Mouse (Mus musculus) hindbrain, postnatal 0 days (tissue): ENCODE data around the gene Hoxb1. TPM values are rescaled to one million over a fixed set of nuclear protein-coding genes. Genes with fewer than 3 reads are reported as not detected.
A peak's percentile ranks its signal among the peaks of the same experiment; 100 is the strongest.

Experiments
- ATAC-seq: fragments of 200-750 bp; cut with Nextera tagmentation; 2 replicates; pipeline ENCODE4 v1.8.0; 2017; ENCODE audit warnings: mild to moderate bottlenecking, moderate TSS enrichment, moderate library complexity
- DNase-seq: peaks from one replicate; pipeline ENCODE4 v3.0.0-alpha.2; 2015; ENCODE audit warnings: low spot score
- H3K27ac ChIP-seq: fragments of 300-500 bp; sonication (generic); 2 replicates; pipeline ENCODE4 v1.5.1; 2014; ENCODE audit warnings: mild to moderate bottlenecking
- H3K27me3 ChIP-seq: fragments of 300-500 bp; sonication (generic); 2 replicates; pipeline ENCODE4 v1.6.1; 2014; ENCODE audit warnings: low read length, mixed read lengths; ENCODE audit not compliant: insufficient read depth
- H3K36me3 ChIP-seq: fragments of 300-500 bp; sonication (generic); 2 replicates; pipeline ENCODE4 v1.6.1; 2014; ENCODE audit warnings: low read length, mixed read lengths; ENCODE audit not compliant: insufficient read depth
- H3K4me1 ChIP-seq: fragments of 300-500 bp; sonication (generic); 2 replicates; pipeline ENCODE4 v1.6.1; 2014; ENCODE audit warnings: antibody characterized with exemption, low read length, mixed read lengths; ENCODE audit not compliant: insufficient read depth
- H3K4me2 ChIP-seq: fragments of 300-500 bp; sonication (generic); 2 replicates; pipeline ENCODE4 v1.6.1; 2014; ENCODE audit warnings: low read depth, mild to moderate bottlenecking, low read length, moderate library complexity, mixed read lengths
- H3K4me3 ChIP-seq: fragments of 300-500 bp; sonication (generic); 2 replicates; pipeline ENCODE4 v1.5.1; 2014; ENCODE audit warnings: low read length
- H3K9ac ChIP-seq: fragments of 300-500 bp; sonication (generic); replicated peaks from 2 replicates; pipeline ENCODE4 v1.6.1; 2014; ENCODE audit warnings: mild to moderate bottlenecking, low read length, moderate library complexity, mixed read lengths
- H3K9me3 ChIP-seq: fragments of 300-500 bp; sonication (generic); 2 replicates; pipeline ENCODE4 v1.6.1; 2016; ENCODE audit warnings: low read length, mixed read lengths
- CTCF ChIP-seq: IDR thresholded peaks from 2 replicates; pipeline ENCODE4 v1.5.1; 2016; ENCODE audit warnings: antibody characterized with exemption, control low read depth, low read depth
- WGBS: fragments of 180-500 bp; shearing (Covaris S2); extraction: QIAGEN DNeasy Blood & Tissue Kit; methylation state at CpG from one replicate; pipeline ENCODE4 v1.1.7; 2014; 5-methylcytosine and 5-hydroxymethylcytosine counted together
- polyA plus RNA-seq: library from polyadenylated mRNA; unstranded; fragments of >200 nt; fragmentation: Nextera tagmentation; extraction: Ambion mirVana; gene quantifications from 2 replicates; pipeline ENCODE4 v1.2.1, GENCODE M21; 2015
- total RNA-seq: library from RNA; depleted of rRNA; stranded (reverse); fragments of >200 nt; gene quantifications from 2 replicates; pipeline ENCODE4 v1.2.3, GENCODE M21; 2014

Gene Hoxb1
- total and polyA plus RNA-seq, 2 experiments from 2014 or later, result 0.21 to 0.24 TPM

GRCm38 (mm10) chr11:96345220-96345892, 20.2 kb upstream of the Hoxb1 start:
- peak overlapping the region; percentile 89 for H3K27ac ChIP-seq
- H3K9me3 ChIP-seq, result no peaks in the 10 kb centered on the region
- WGBS, result 2% methylated on average over 34 of the region's 56 CpGs
- DNase-seq (peak; percentile 46), ATAC-seq (no peak)
- peak overlapping the region; percentile 31 for H3K9ac ChIP-seq
- H3K36me3 ChIP-seq, result no peaks in the 10 kb centered on the region
- peak overlapping the region; percentile 23 for H3K4me3 ChIP-seq
- no peak for TF ChIP-seq CTCF
- H3K4me1 ChIP-seq, result 0 out of 2 replicates have a peak, but pooled peaks cover 4% of the 10 kb centered on the region
- H3K27me3 ChIP-seq, result peaks cover 61% of the 10 kb centered on the region
- H3K4me2 ChIP-seq, result peak overlapping the region; percentile 58

GRCm38 (mm10) chr11:96345893-96346806, 19.4 kb upstream of the Hoxb1 start:
- 2% methylated on average over 44 of the region's 45 CpGs for whole genome bisulfite sequencing
- Histone ChIP-seq H3K9me3 (no peaks in the 10 kb centered on the region), H3K4me2 (peak overlapping the region; percentile 58), H3K4me1 (0 out of 2 replicates have a peak, but pooled peaks cover 4% of the 10 kb centered on the region), H3K9ac (peak overlapping the region; percentile 31), H3K36me3 (no peaks in the 10 kb centered on the region), H3K27me3 (peaks cover 68% of the 10 kb centered on the region), H3K27ac (peak overlapping the region; percentile 89), H3K4me3 (peak overlapping the region; percentile 23)
- 0 out of 2 replicates have a peak, but pooled peaks have one; percentile 41 for ATAC-seq
- TF ChIP-seq CTCF, result no peak
- DNase-seq, result peak; percentile 53

- no peak overlapping the region for H3K4me2 ChIP-seq
- H3K4me1 ChIP-seq, result 0 out of 2 replicates have a peak, but pooled peaks cover 4% of the 10 kb centered on the region
- TF ChIP-seq CTCF, result no peak
- H3K27me3 ChIP-seq, result peaks cover 71% of the 10 kb centered on the region
- H3K9ac ChIP-seq, result no peak overlapping the region
- H3K27ac ChIP-seq, result peak overlapping the region; percentile 89; the same call in 1 of the 2 replicates
- 16% methylated on average over 5 of the region's 5 CpGs for WGBS
- H3K9me3 ChIP-seq, result no peaks in the 10 kb centered on the region
- DNase-seq (no peak), ATAC-seq (no peak)
- H3K4me3 ChIP-seq, result no peak overlapping the region
- H3K36me3 ChIP-seq, result no peaks in the 10 kb centered on the region
Measured at GRCm38 (mm10) chr11:96346916-96347520, 18.5 kb upstream of the Hoxb1 start.

GRCm38 (mm10) chr11:96347717-96348116, 17.8 kb upstream of the Hoxb1 start:
- H3K9me3 ChIP-seq, result no peaks in the 10 kb centered on the region
- peak overlapping the region; percentile 91 for H3K27ac ChIP-seq
- no peak overlapping the region for H3K4me3 ChIP-seq
- no peak for TF ChIP-seq CTCF
- peak overlapping the region; percentile 24; the same call in 1 of the 2 replicates for H3K4me2 ChIP-seq
- H3K27me3 ChIP-seq, result peaks cover 73% of the 10 kb centered on the region
- no peak overlapping the region for H3K9ac ChIP-seq
- DNase-seq, result no peak
- no peak for ATAC-seq
- H3K36me3 ChIP-seq, result no peaks in the 10 kb centered on the region
- WGBS, result 13% methylated on average over 4 of the region's 4 CpGs
- 0 out of 2 replicates have a peak, but pooled peaks cover 4% of the 10 kb centered on the region for H3K4me1 ChIP-seq

DNA sequence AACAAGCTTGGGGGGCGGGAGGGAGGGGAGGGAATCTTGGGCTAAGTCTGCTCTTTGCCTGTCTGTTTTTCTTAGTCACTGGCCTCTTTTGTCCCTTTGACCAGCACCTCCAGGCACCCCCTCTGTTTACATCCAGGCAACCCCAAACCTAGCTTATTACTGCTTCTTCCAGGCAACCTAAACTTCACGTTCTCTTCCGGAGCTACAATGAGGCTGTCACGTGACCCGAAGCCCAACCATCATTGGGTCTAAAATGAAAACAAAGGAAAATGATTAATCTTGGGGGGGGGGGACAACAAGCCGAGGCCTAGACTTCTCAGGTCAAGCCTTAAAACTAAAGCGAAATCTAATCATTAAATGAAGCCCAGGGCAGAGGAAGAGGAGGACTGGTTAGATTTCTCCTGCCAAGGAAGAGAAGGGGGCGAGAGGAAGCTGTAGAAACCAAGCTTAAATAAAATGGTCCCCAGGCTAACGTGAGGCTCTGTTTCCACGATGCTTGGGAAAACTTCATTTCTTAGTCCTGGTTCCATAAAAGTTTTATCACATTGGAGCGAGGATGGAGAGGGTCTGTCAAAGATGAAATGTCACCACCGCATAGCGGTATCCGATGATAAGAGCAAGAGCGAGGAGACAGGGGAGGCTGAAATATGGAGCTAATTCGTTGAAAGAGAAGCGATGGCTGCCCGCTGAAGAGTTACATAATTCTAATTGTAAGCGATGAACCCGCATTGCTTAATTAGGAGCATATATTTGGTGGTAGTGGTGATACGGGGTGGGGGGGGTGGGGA, 17.2 kb upstream of the Hoxb1 start:
- Histone ChIP-seq H3K36me3 (no peaks in the 10 kb centered on the region), H3K4me2 (peak overlapping the region; percentile 24), H3K27ac (peak overlapping the region; percentile 91), H3K9ac (0 out of 2 replicates have a peak overlapping the region, but pooled peaks have one; percentile 28), H3K9me3 (no peaks in the 10 kb centered on the region), H3K4me3 (no peak overlapping the region), H3K27me3 (peaks cover 67% of the 10 kb centered on the region), H3K4me1 (0 out of 2 replicates have a peak, but pooled peaks cover 4% of the 10 kb centered on the region)
- TF ChIP-seq CTCF, result no peak
- ATAC-seq, result no peak
- DNase-seq, result peak; percentile 70
- 6% methylated on average over 21 of the region's 21 CpGs for WGBS
